Mouse (Mus musculus): ENCODE measurements around the gene Rfk. TPM values are rescaled to one million over a fixed set of nuclear protein-coding genes. Genes with fewer than 3 reads are reported as not detected.

Gene Rfk
- polyA plus RNA-seq, 1 experiment from 2014 or later = 75.1 TPM

DNA sequence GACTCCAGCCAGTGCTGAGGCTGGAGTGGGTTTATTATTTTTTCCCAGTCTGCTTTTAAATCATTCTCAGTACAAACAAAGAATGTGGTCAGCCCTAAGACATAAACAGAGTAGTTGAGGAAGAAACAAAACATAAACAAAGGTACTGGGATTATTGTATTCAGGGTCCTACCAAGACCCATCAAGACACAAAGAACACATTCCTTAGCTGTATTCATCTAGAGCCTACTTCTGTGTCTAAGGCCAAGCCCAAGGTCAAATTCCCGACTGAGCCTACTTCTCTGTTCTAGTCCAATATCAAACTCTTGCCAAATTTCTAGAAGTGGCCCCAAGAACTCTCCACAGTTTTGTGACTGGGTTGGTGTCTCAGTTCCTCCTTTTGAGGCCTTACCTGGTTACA, 24.0 kb downstream of the Rfk start:
- Histone ChIP-seq H3K9me3 (no peaks in the 10 kb centered on the region), H3K36me3 (no peaks in the 10 kb centered on the region), H3K4me3 (no peak overlapping the region), H3K4me2 (replicated peaks) (no peak overlapping the region), H3K27me3 (no peaks in the 10 kb centered on the region), H3K4me1 (no peaks in the 10 kb centered on the region), H3K27ac (replicated peaks) (no peak overlapping the region), H3K9ac (replicated peaks) (no peak overlapping the region)
- 59% methylated on average over 1 of the region's 1 CpGs for WGBS
- no peak for ATAC-seq (replicated peaks)

GRCm38 (mm10) chr19:17423306-17423705, 29.5 kb downstream of the Rfk start:
- no peak overlapping the region for H3K27ac ChIP-seq (replicated peaks)
- H3K27me3 ChIP-seq = no peaks in the 10 kb centered on the region
- no peak for ATAC-seq (replicated peaks)
- WGBS = 89% methylated on average over 3 of the region's 3 CpGs
- no peak overlapping the region for H3K4me2 ChIP-seq (replicated peaks)
- H3K9me3 ChIP-seq = no peaks in the 10 kb centered on the region
- H3K9ac ChIP-seq (replicated peaks) = no peak overlapping the region
- no peak overlapping the region for H3K4me3 ChIP-seq
- H3K36me3 ChIP-seq = no peaks in the 10 kb centered on the region
- H3K4me1 ChIP-seq = no peaks in the 10 kb centered on the region

DNA sequence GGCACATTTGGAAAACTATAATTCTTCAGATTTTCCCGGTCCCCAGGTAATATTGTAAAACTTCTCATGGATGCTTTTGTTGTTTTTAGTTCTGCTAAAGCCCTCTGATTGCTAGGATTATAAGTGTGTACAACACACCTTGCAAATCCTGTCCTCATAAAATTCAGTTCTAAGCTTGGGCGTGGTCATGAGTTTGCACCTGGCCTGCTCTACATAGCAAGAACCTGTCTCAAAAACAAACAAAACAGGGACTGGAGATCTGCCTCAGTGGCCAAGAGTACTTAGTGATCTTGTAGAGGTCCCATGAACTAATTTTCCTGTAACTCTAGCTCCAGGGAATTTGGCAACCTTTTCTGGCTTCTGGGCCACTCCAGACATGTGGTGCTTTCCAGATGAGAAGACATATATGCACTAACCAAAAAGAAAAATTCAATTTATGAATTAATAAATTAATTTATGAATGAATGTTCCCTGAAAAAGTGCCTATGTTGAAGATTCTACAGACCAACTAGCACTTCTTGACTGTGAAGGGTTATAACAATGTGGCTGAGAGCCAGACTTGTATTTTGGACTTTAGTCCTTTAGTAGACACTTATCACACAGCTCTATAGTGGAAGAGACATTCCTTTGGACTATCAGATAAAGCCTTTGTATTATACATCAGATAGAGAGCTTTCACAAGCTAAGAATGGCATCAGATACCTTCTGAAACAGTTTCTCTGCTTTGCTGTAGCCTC, 34.1 kb downstream of the Rfk start:
- Histone ChIP-seq H3K4me2 (replicated peaks) (no peak overlapping the region), H3K4me1 (no peaks in the 10 kb centered on the region), H3K9me3 (no peaks in the 10 kb centered on the region), H3K27me3 (no peaks in the 10 kb centered on the region), H3K4me3 (no peak overlapping the region), H3K36me3 (no peaks in the 10 kb centered on the region), H3K9ac (replicated peaks) (no peak overlapping the region), H3K27ac (replicated peaks) (no peak overlapping the region)
- 95% methylated on average over 2 of the region's 2 CpGs for WGBS
- no peak for ATAC-seq (replicated peaks)

DNA sequence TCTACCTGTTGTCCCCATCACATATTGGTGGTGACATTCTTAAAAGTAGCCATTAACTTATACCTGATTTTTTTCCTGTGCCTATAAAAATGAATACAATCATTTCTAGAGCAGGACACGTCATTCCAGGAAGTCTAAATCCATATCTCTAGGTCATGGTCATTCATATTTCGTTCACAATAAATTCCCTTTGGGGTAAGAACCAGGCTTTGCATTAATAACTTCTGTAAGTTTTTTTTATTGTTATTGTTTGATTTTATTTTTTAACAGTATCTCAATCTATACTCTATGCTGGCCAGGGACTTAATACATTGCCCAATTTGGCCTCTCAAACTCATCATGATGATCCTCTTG, 34.7 kb downstream of the Rfk start:
- no peaks in the 10 kb centered on the region for H3K4me1 ChIP-seq
- no peaks in the 10 kb centered on the region for H3K36me3 ChIP-seq
- no peak overlapping the region for H3K27ac ChIP-seq (replicated peaks)
- H3K4me2 ChIP-seq (replicated peaks) = no peak overlapping the region
- no peak overlapping the region for H3K9ac ChIP-seq (replicated peaks)
- no peak for ATAC-seq (replicated peaks)
- no peaks in the 10 kb centered on the region for H3K27me3 ChIP-seq
- H3K4me3 ChIP-seq = no peak overlapping the region
- H3K9me3 ChIP-seq = no peaks in the 10 kb centered on the region
- WGBS = 84% methylated on average over 2 of the region's 2 CpGs

- H3K27me3 ChIP-seq = no peaks in the 10 kb centered on the region
- H3K9me3 ChIP-seq = no peaks in the 10 kb centered on the region
- no peak overlapping the region for H3K9ac ChIP-seq (replicated peaks)
- no peak overlapping the region for H3K4me2 ChIP-seq (replicated peaks)
- no peaks in the 10 kb centered on the region for H3K36me3 ChIP-seq
- no peaks in the 10 kb centered on the region for H3K4me1 ChIP-seq
- H3K27ac ChIP-seq (replicated peaks) = no peak overlapping the region
- H3K4me3 ChIP-seq = no peak overlapping the region
- ATAC-seq (replicated peaks) = no peak
- 84% methylated on average over 1 of the region's 1 CpGs for WGBS
Measured at GRCm38 (mm10) chr19:17436651-17437050, 42.8 kb downstream of the Rfk start.

GRCm38 (mm10) chr19:17439476-17440189, 45.8 kb downstream of the Rfk start:
- 71% methylated on average over 4 of the region's 4 CpGs for WGBS
- H3K4me1 ChIP-seq = no peaks in the 10 kb centered on the region
- H3K9me3 ChIP-seq = no peaks in the 10 kb centered on the region
- H3K27me3 ChIP-seq = no peaks in the 10 kb centered on the region
- H3K4me3 ChIP-seq = no peak overlapping the region
- no peak overlapping the region for H3K27ac ChIP-seq (replicated peaks)
- no peak for ATAC-seq (replicated peaks)
- H3K4me2 ChIP-seq (replicated peaks) = no peak overlapping the region
- no peak overlapping the region for H3K9ac ChIP-seq (replicated peaks)
- H3K36me3 ChIP-seq = no peaks in the 10 kb centered on the region

- H3K4me3 ChIP-seq = no peak overlapping the region
- ATAC-seq (replicated peaks) = no peak
- H3K27me3 ChIP-seq = no peaks in the 10 kb centered on the region
- no peaks in the 10 kb centered on the region for H3K9me3 ChIP-seq
- H3K36me3 ChIP-seq = no peaks in the 10 kb centered on the region
- WGBS = 91% methylated on average over 7 of the region's 7 CpGs
- no peak overlapping the region for H3K27ac ChIP-seq (replicated peaks)
- no peaks in the 10 kb centered on the region for H3K4me1 ChIP-seq
- H3K9ac ChIP-seq (replicated peaks) = no peak overlapping the region
- H3K4me2 ChIP-seq (replicated peaks) = no peak overlapping the region
Measured at GRCm38 (mm10) chr19:17443581-17443980, 49.7 kb downstream of the Rfk start.

Other genes with a start within 250 kb of the Rfk start
- gene Gcnt1, start 21.2 kb upstream of the Rfk start, polyA plus RNA-seq (2015; fragmentation: Nextera tagmentation; extraction: Ambion mirVana) = 0.49 and 0.79 TPM in 2 replicates

All from forebrain, embryonic 15.5 days (tissue).